Mouse (Mus musculus): ENCODE measurements around the gene Rpn2. TPM values are rescaled to one million over a fixed set of nuclear protein-coding genes. Genes with fewer than 3 reads are reported as not detected.

The Rpn2 gene
- 214 and 249 TPM in 2 replicates for polyA plus RNA-seq (2011; ENCODE audit: insufficient read depth, insufficient read length, low read depth, missing spikeins)

GRCm38 (mm10) chr2:157278717-157279415 lies at the start of gene Rpn2:
Gene Rpn2 (plus strand): TSS chr2:157279017.
- Histone ChIP-seq H3K27ac (ENCODE audit: insufficient read depth, low read length) (no peak within 1 kb of the TSS), H3K9me3 (replicated peaks; ENCODE audit: control insufficient read depth, insufficient read depth, low read length, poor library complexity, severe bottlenecking) (no peaks in the 10 kb centered on the region), H3K4me3 (ENCODE audit: low read depth, low read length) (peak within 1 kb of the TSS; percentile 96), H3K36me3 (ENCODE audit: control insufficient read depth, insufficient read depth, low read length, poor library complexity, severe bottlenecking) (peaks cover 4% of the 10 kb centered on the region; the same call in 1 of the 2 replicates), H3K4me1 (ENCODE audit: control insufficient read depth, insufficient read depth, low read length) (peaks cover 7% of the 10 kb centered on the region), H3K27me3 (ENCODE audit: control insufficient read depth, insufficient read depth, low read length, poor library complexity, severe bottlenecking) (no peaks in the 10 kb centered on the region), H3K9ac (ENCODE audit: low read depth, poor library complexity, severe bottlenecking) (peak within 1 kb of the TSS; percentile 96)
- 0 out of 2 replicates have a peak, but pooled peaks have one; percentile 43 for TF ChIP-seq EP300 (IDR thresholded peaks at IDR 0.05; ENCODE audit: insufficient read depth, low read depth, low read length)
- TF ChIP-seq POLR2A (IDR thresholded peaks at IDR 0.05; ENCODE audit: insufficient read depth, low read length) = no peak

- no peak overlapping the region for H3K4me3 ChIP-seq (ENCODE audit: low read depth, low read length)
- TF ChIP-seq EP300 (IDR thresholded peaks at IDR 0.05; ENCODE audit: insufficient read depth, low read depth, low read length) = no peak
- TF ChIP-seq CTCF (IDR thresholded peaks at IDR 0.05; ENCODE audit: low read depth, low read length) = no peak
- TF ChIP-seq POLR2A (IDR thresholded peaks at IDR 0.05; ENCODE audit: insufficient read depth, low read length) = no peak
These were observed 42.9 kb upstream of the Rpn2 start for GRCm38 (mm10) chr2:157235946-157236345.

GRCm38 (mm10) chr2:157245001-157245400 lies 33.8 kb upstream of the Rpn2 start:
- Histone ChIP-seq H3K27me3 (ENCODE audit: control insufficient read depth, insufficient read depth, low read length, poor library complexity, severe bottlenecking) (no peaks in the 10 kb centered on the region), H3K27ac (ENCODE audit: insufficient read depth, low read length) (no peak overlapping the region), H3K36me3 (ENCODE audit: control insufficient read depth, insufficient read depth, low read length, poor library complexity, severe bottlenecking) (no peaks in the 10 kb centered on the region), H3K4me3 (ENCODE audit: low read depth, low read length) (no peak overlapping the region), H3K9ac (ENCODE audit: low read depth, poor library complexity, severe bottlenecking) (no peak overlapping the region), H3K9me3 (replicated peaks; ENCODE audit: control insufficient read depth, insufficient read depth, low read length, poor library complexity, severe bottlenecking) (0 out of 2 replicates have a peak, but pooled peaks cover 4% of the 10 kb centered on the region), H3K4me1 (ENCODE audit: control insufficient read depth, insufficient read depth, low read length) (peaks cover 2% of the 10 kb centered on the region)
- TF ChIP-seq CTCF (IDR thresholded peaks at IDR 0.05; ENCODE audit: low read depth, low read length) = no peak
- TF ChIP-seq EP300 (IDR thresholded peaks at IDR 0.05; ENCODE audit: insufficient read depth, low read depth, low read length) = no peak
- TF ChIP-seq POLR2A (IDR thresholded peaks at IDR 0.05; ENCODE audit: insufficient read depth, low read length) = no peak

More at GRCm38 (mm10) chr2:157235946-157236345, 42.9 kb upstream of the Rpn2 start:
- Histone ChIP-seq H3K9me3 (replicated peaks; ENCODE audit: control insufficient read depth, insufficient read depth, low read length, poor library complexity, severe bottlenecking) (peaks cover under 1% of the 10 kb centered on the region; the same call in 1 of the 2 replicates), H3K36me3 (ENCODE audit: control insufficient read depth, insufficient read depth, low read length, poor library complexity, severe bottlenecking) (no peaks in the 10 kb centered on the region), H3K9ac (ENCODE audit: low read depth, poor library complexity, severe bottlenecking) (no peak overlapping the region), H3K27ac (ENCODE audit: insufficient read depth, low read length) (no peak overlapping the region), H3K27me3 (ENCODE audit: control insufficient read depth, insufficient read depth, low read length, poor library complexity, severe bottlenecking) (no peaks in the 10 kb centered on the region), H3K4me1 (ENCODE audit: control insufficient read depth, insufficient read depth, low read length) (peaks cover 4% of the 10 kb centered on the region)

GRCm38 (mm10) chr2:157245603-157246002 lies 33.2 kb upstream of the Rpn2 start:
- Histone ChIP-seq H3K36me3 (ENCODE audit: control insufficient read depth, insufficient read depth, low read length, poor library complexity, severe bottlenecking) (no peaks in the 10 kb centered on the region), H3K27me3 (ENCODE audit: control insufficient read depth, insufficient read depth, low read length, poor library complexity, severe bottlenecking) (no peaks in the 10 kb centered on the region), H3K9me3 (replicated peaks; ENCODE audit: control insufficient read depth, insufficient read depth, low read length, poor library complexity, severe bottlenecking) (0 out of 2 replicates have a peak, but pooled peaks cover 4% of the 10 kb centered on the region), H3K9ac (ENCODE audit: low read depth, poor library complexity, severe bottlenecking) (no peak overlapping the region), H3K4me1 (ENCODE audit: control insufficient read depth, insufficient read depth, low read length) (peaks cover 2% of the 10 kb centered on the region), H3K27ac (ENCODE audit: insufficient read depth, low read length) (no peak overlapping the region), H3K4me3 (ENCODE audit: low read depth, low read length) (no peak overlapping the region)
- TF ChIP-seq POLR2A (IDR thresholded peaks at IDR 0.05; ENCODE audit: insufficient read depth, low read length) (no peak), CTCF (IDR thresholded peaks at IDR 0.05; ENCODE audit: low read depth, low read length) (no peak), EP300 (IDR thresholded peaks at IDR 0.05; ENCODE audit: insufficient read depth, low read depth, low read length) (no peak)

GRCm38 (mm10) chr2:157248111-157248510 lies 30.7 kb upstream of the Rpn2 start:
- no peak for TF ChIP-seq POLR2A (IDR thresholded peaks at IDR 0.05; ENCODE audit: insufficient read depth, low read length)
- peak; percentile 91 for TF ChIP-seq EP300 (IDR thresholded peaks at IDR 0.05; ENCODE audit: insufficient read depth, low read depth, low read length)
- Histone ChIP-seq H3K9me3 (replicated peaks; ENCODE audit: control insufficient read depth, insufficient read depth, low read length, poor library complexity, severe bottlenecking) (peaks cover 3% of the 10 kb centered on the region), H3K9ac (ENCODE audit: low read depth, poor library complexity, severe bottlenecking) (no peak overlapping the region), H3K27me3 (ENCODE audit: control insufficient read depth, insufficient read depth, low read length, poor library complexity, severe bottlenecking) (no peaks in the 10 kb centered on the region), H3K4me1 (ENCODE audit: control insufficient read depth, insufficient read depth, low read length) (peaks cover 2% of the 10 kb centered on the region), H3K27ac (ENCODE audit: insufficient read depth, low read length) (peak overlapping the region; percentile 82), H3K36me3 (ENCODE audit: control insufficient read depth, insufficient read depth, low read length, poor library complexity, severe bottlenecking) (no peaks in the 10 kb centered on the region), H3K4me3 (ENCODE audit: low read depth, low read length) (no peak overlapping the region)

- Histone ChIP-seq H3K27ac (ENCODE audit: insufficient read depth, low read length) (no peak overlapping the region), H3K4me1 (ENCODE audit: control insufficient read depth, insufficient read depth, low read length) (no peaks in the 10 kb centered on the region), H3K4me3 (ENCODE audit: low read depth, low read length) (no peak overlapping the region), H3K36me3 (ENCODE audit: control insufficient read depth, insufficient read depth, low read length, poor library complexity, severe bottlenecking) (no peaks in the 10 kb centered on the region), H3K9ac (ENCODE audit: low read depth, poor library complexity, severe bottlenecking) (no peak overlapping the region), H3K9me3 (replicated peaks; ENCODE audit: control insufficient read depth, insufficient read depth, low read length, poor library complexity, severe bottlenecking) (no peaks in the 10 kb centered on the region), H3K27me3 (ENCODE audit: control insufficient read depth, insufficient read depth, low read length, poor library complexity, severe bottlenecking) (no peaks in the 10 kb centered on the region)
- TF ChIP-seq POLR2A (IDR thresholded peaks at IDR 0.05; ENCODE audit: insufficient read depth, low read length) = no peak
- TF ChIP-seq CTCF (IDR thresholded peaks at IDR 0.05; ENCODE audit: low read depth, low read length) = peak; percentile 88
- TF ChIP-seq EP300 (IDR thresholded peaks at IDR 0.05; ENCODE audit: insufficient read depth, low read depth, low read length) = no peak
These were observed 19.1 kb upstream of the Rpn2 start for GRCm38 (mm10) chr2:157259720-157260119.

Data from ES-Bruce4 (cell line).